Mouse (Mus musculus): ENCODE results near the gene Ptafr.

GRCm38 (mm10) chr4:132542724-132543123 is 21.1 kb upstream of the Ptafr start:
- no peak for TF ChIP-seq POLR2A (IDR thresholded peaks at IDR 0.05; ENCODE audit: low read depth, low read length)
- no peak for TF ChIP-seq CTCF (IDR thresholded peaks at IDR 0.05; ENCODE audit: extremely low read depth, insufficient read length, insufficient replicate concordance, low read depth, low read length)
